Mouse (Mus musculus) C2C12 (cell line): Measurements from ENCODE around the gene Shox2. TPM values are rescaled to one million over a fixed set of nuclear protein-coding genes. Genes with fewer than 3 reads are reported as not detected.

ENCODE experiments used
- H3K27me3 ChIP-seq: one replicate; pipeline ENCODE4 v1.6.1; 2011; ENCODE audit not compliant: control insufficient read depth, insufficient read depth, insufficient read length
- H3K36me3 ChIP-seq: one replicate; pipeline ENCODE4 v1.6.1; 2011; ENCODE audit not compliant: control insufficient read depth, insufficient read depth
- H3K4me3 ChIP-seq: one replicate; pipeline ENCODE4 v1.5.1; 2011; ENCODE audit warnings: mild to moderate bottlenecking, control low read depth; ENCODE audit not compliant: poor library complexity, insufficient read depth, severe bottlenecking
- H3K79me2 ChIP-seq: one replicate; pipeline ENCODE4 v1.6.1; 2011; ENCODE audit not compliant: control insufficient read depth, insufficient read depth
- H3K79me3 ChIP-seq: one replicate; pipeline ENCODE4 v1.6.1; 2011; ENCODE audit warnings: low read depth, control low read depth
- H3ac ChIP-seq: one replicate; pipeline ENCODE3; 2011; ENCODE audit warnings: low read depth; ENCODE audit not compliant: control insufficient read depth, insufficient read length
- CEBPB ChIP-seq: IDR thresholded peaks from one replicate; pipeline ENCODE4 v1.6.1; 2011; ENCODE audit warnings: low read depth, mild to moderate bottlenecking, control low read depth, moderate library complexity
- CTCF ChIP-seq: IDR thresholded peaks from one replicate; pipeline ENCODE4 v1.5.1; 2011; ENCODE audit not compliant: control insufficient read depth, insufficient read depth, insufficient read length
- FOSL1 ChIP-seq: IDR thresholded peaks from one replicate; pipeline ENCODE4 v1.8.0; 2011; ENCODE audit warnings: mild to moderate bottlenecking, low read length; ENCODE audit not compliant: poor library complexity, insufficient read depth, severe bottlenecking
- MAX ChIP-seq: IDR thresholded peaks from one replicate; pipeline ENCODE4 v1.6.1; 2011; ENCODE audit warnings: mild to moderate bottlenecking, control low read depth
- MYOD1 ChIP-seq: IDR thresholded peaks from one replicate; pipeline ENCODE4 v1.6.1; 2011; ENCODE audit warnings: low read depth; ENCODE audit not compliant: control insufficient read depth, insufficient read length
- MYOG ChIP-seq: IDR thresholded peaks from one replicate; pipeline ENCODE4 v1.6.1; 2011; ENCODE audit not compliant: control insufficient read depth, insufficient read length; ENCODE audit errors: extremely low read depth
- USF1 ChIP-seq: IDR thresholded peaks from one replicate; pipeline ENCODE4 v1.6.1; 2011; ENCODE audit warnings: low read depth, mild to moderate bottlenecking, control low read depth, moderate library complexity
- polyA plus RNA-seq: library from polyadenylated mRNA; unstranded; fragments of >200 nt; fragmentation: generic; extraction: Trizol; gene quantifications from one replicate; pipeline ENCODE4 v1.2.1, GENCODE M21; 2012; ENCODE audit warnings: missing spikeins

Gene Shox2
- polyA plus RNA-seq, 1 experiment, result 14.4 TPM

DNA sequence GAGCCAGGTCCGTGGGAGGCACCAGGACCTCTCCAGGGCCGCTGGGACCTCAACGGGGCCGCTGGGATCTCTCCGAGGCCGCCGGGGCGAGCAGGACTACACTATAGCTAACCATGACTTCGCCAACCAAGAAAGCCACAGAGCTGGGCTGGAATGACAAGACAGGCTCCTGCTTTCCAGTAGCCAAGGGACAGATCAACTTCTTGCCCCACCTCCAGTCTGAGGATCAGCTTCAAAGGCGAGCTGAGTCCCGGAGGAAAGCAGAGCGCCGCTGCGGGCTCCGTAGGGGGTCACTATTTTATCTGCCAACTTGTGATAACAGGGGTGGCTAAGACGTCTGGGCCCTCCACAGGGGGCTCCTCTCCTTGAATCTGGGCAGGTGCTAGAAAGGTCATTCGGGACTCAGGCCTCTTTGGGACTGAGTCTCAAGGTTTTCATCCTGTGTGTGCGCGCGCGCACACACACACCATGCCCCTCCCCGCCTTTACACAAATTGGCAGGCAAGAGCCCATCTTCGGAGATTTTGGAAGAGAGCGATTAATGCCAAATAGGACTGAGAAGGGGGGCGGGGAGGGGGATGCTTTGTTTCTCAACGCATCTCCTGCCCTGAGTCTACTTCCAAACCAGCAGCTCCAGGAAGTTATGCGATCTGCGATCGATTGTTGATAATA is 10.8 kb downstream of the Shox2 start:
- H3K4me3 ChIP-seq, result no peak overlapping the region
- H3K79me2 ChIP-seq, result no peaks in the 10 kb centered on the region
- H3K36me3 ChIP-seq, result peaks cover 39% of the 10 kb centered on the region
- no peak overlapping the region for H3ac ChIP-seq
- TF ChIP-seq MAX (no peak), CEBPB (no peak), CTCF (no peak), USF1 (no peak)
- no peaks in the 10 kb centered on the region for H3K27me3 ChIP-seq
- H3K79me3 ChIP-seq, result no peaks in the 10 kb centered on the region

DNA sequence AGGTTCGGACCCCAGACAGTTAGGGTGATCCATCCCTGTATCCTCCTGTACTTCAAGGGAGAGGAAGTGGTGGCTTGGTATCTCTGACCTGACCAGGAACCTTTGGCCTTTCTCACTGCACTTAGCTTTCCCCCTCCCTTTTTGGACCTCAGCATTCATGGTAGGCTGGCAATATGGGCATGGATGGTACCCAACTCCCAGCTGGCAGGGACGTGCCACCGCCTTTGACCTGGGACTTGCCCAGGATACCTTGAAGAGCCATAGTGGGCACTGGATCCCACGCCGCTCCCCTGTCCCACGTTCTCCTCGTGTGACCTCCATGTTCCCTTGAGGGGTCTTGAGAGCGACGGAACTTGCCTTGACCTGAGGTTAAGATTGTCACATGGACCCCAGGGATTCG is 11.3 kb downstream of the Shox2 start:
- TF ChIP-seq MYOD1, result no peak
- TF ChIP-seq CTCF, result no peak
- TF ChIP-seq MYOG, result no peak
- no peak for TF ChIP-seq FOSL1
- no peak for TF ChIP-seq USF1
- no peak for TF ChIP-seq MAX
- no peak for TF ChIP-seq CEBPB
- no peak overlapping the region for H3K4me3 ChIP-seq
- H3K79me2 ChIP-seq, result no peaks in the 10 kb centered on the region
- H3K36me3 ChIP-seq, result peaks cover 36% of the 10 kb centered on the region
- H3K27me3 ChIP-seq, result no peaks in the 10 kb centered on the region
- no peak overlapping the region for H3ac ChIP-seq
- no peaks in the 10 kb centered on the region for H3K79me3 ChIP-seq

DNA sequence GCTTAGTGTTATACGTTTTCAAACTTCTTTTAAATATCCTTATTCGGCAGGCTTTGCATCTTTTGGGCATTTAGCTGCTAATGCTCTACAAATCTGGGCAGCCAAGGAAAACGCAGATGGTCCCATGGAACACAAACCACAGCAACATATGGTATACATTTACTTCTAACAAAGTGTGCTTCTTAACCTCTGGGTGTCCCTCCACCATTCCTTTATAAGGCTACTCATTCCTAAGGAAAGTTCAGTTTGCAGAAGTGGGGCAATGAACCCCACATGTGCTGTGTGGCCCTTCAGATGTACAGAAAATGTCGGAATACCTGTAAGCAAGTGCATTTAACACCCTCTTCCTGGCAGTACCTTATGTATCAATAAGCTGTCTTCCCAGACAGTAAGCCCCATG is 14.1 kb downstream of the Shox2 start:
- no peaks in the 10 kb centered on the region for H3K79me2 ChIP-seq
- H3K4me3 ChIP-seq, result no peak overlapping the region
- H3ac ChIP-seq, result no peak overlapping the region
- no peaks in the 10 kb centered on the region for H3K79me3 ChIP-seq
- TF ChIP-seq MAX (no peak), MYOG (no peak), CTCF (no peak), MYOD1 (no peak), CEBPB (no peak), FOSL1 (no peak), USF1 (no peak)
- peaks cover 12% of the 10 kb centered on the region for H3K36me3 ChIP-seq
- H3K27me3 ChIP-seq, result no peaks in the 10 kb centered on the region

DNA sequence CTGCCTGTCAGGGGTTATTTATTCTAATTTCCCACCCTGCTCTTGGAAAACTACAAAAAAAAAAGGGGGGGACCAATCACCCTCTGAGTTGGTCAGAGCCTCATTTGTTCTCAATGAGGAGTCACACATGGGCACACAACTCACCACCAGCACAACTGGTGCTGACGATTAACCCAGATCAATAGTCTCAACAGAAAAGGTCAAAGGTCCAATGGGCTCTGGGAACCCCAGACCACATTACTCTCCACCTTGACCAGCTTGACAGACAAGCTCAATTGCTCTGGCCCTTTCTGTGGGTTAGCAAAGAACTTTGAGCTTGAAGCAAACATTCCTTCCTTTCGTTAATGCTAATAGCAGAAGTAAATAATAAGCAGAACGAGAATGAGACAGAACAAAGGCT is 16.7 kb downstream of the Shox2 start:
- Histone ChIP-seq H3K27me3 (no peaks in the 10 kb centered on the region), H3ac (no peak overlapping the region), H3K79me2 (no peaks in the 10 kb centered on the region), H3K79me3 (no peaks in the 10 kb centered on the region), H3K4me3 (no peak overlapping the region), H3K36me3 (no peaks in the 10 kb centered on the region)
- TF ChIP-seq MAX (no peak), MYOD1 (no peak), CTCF (no peak), FOSL1 (no peak)

DNA sequence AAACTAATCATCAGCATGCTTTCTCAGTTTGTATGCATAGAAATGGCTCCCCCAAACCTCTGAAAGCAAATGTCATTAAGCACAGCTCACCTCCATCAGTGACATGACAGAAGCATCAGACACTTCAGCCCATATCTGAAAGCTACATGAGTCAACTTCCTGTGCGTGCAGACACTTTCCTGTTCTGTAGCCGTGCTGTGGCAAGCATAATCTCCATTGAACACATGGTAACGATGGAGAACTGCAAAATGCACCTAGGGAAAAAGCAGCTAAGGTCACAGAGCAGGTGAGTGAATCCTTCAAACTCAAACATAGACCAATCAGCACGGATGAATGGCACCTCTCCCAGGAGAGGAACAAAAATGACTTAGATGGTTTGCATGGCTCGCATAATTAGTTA is 21.6 kb downstream of the Shox2 start:
- no peaks in the 10 kb centered on the region for H3K36me3 ChIP-seq
- TF ChIP-seq MYOG (no peak), CTCF (no peak), FOSL1 (no peak), MAX (no peak), MYOD1 (no peak), USF1 (no peak), CEBPB (no peak)
- no peak overlapping the region for H3ac ChIP-seq
- H3K79me3 ChIP-seq, result no peaks in the 10 kb centered on the region
- no peaks in the 10 kb centered on the region for H3K79me2 ChIP-seq
- no peaks in the 10 kb centered on the region for H3K27me3 ChIP-seq
- H3K4me3 ChIP-seq, result no peak overlapping the region

DNA sequence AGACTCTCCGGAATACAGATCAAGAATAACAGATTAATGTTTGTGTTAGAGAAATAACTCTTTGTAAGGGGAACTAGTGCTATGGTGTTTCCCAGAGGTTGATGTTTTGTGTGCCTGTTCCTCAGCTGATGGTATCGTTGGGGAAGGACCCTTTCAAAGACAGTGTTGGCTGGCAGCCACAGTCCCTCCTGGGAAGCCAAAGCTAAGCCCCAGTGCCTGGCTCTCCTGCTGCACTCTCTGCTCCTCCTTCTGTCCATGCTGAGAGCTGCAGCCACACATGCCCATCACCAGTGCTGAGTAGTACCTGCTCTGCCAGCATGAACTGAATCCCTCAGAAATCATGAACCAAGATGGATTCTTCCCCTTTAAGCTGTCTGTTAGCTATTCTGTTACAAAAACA is 26.4 kb downstream of the Shox2 start:
- H3K4me3 ChIP-seq, result no peak overlapping the region
- H3K27me3 ChIP-seq, result no peaks in the 10 kb centered on the region
- H3K36me3 ChIP-seq, result no peaks in the 10 kb centered on the region
- H3K79me2 ChIP-seq, result no peaks in the 10 kb centered on the region
- no peak overlapping the region for H3ac ChIP-seq
- TF ChIP-seq CEBPB, result no peak
- no peak for TF ChIP-seq MYOG
- no peak for TF ChIP-seq USF1
- TF ChIP-seq FOSL1, result no peak
- no peak for TF ChIP-seq CTCF
- no peak for TF ChIP-seq MYOD1
- no peak for TF ChIP-seq MAX
- H3K79me3 ChIP-seq, result no peaks in the 10 kb centered on the region
